Mouse (Mus musculus) ovary, adult 18-20 months (tissue): ENCODE data around the gene Gm9999.
"Not testable (repeated sequence)": the region's sequence is repeated elsewhere in the genome, so short reads cannot be mapped to it uniquely, and the experiment has no call there.

Experiments
- DNase-seq: peaks from one replicate; pipeline ENCODE4 v3.0.0; 2022; ENCODE audit warnings: low spot score, mixed read lengths

Gene Gm9999

GRCm38 (mm10) chr7:46999983-47000643 is 16.7 kb downstream of the Gm9999 start:
- no peak for DNase-seq

GRCm38 (mm10) chr7:47000644-47000983 is 17.2 kb downstream of the Gm9999 start:
- no peak for DNase-seq

GRCm38 (mm10) chr7:47001125-47001899 is 17.9 kb downstream of the Gm9999 start:
- no peak for DNase-seq

GRCm38 (mm10) chr7:47001900-47002275 is 18.5 kb downstream of the Gm9999 start:
- no peak for DNase-seq

GRCm38 (mm10) chr7:47003411-47004115 is 20.2 kb downstream of the Gm9999 start:
- DNase-seq = no peak

- DNase-seq = no peak
Observed at GRCm38 (mm10) chr7:47007109-47007780, 23.9 kb downstream of the Gm9999 start.

GRCm38 (mm10) chr7:47007818-47008167 is 24.4 kb downstream of the Gm9999 start:
- DNase-seq = no peak

- peak; percentile 96 for DNase-seq
Observed at GRCm38 (mm10) chr7:47008168-47008993, 25.0 kb downstream of the Gm9999 start, which contains the start of gene Spty2d1. Spty2d1 (minus strand) TSS chr7:47008411.

- no peak for DNase-seq
Observed at GRCm38 (mm10) chr7:47013131-47013767, 29.9 kb downstream of the Gm9999 start.

- no peak for DNase-seq
Observed at GRCm38 (mm10) chr7:47014564-47015389, 31.4 kb downstream of the Gm9999 start.

GRCm38 (mm10) chr7:47015390-47016065 is 32.1 kb downstream of the Gm9999 start:
- peak; percentile 86 for DNase-seq

GRCm38 (mm10) chr7:47016602-47017001 is 33.2 kb downstream of the Gm9999 start:
- no peak for DNase-seq

GRCm38 (mm10) chr7:47017146-47017545 is 33.8 kb downstream of the Gm9999 start:
- no peak for DNase-seq

GRCm38 (mm10) chr7:47019641-47020040 is 36.3 kb downstream of the Gm9999 start:
- peak; percentile 63 for DNase-seq

- DNase-seq = peak; percentile 25
Observed at GRCm38 (mm10) chr7:47020956-47021355, 37.6 kb downstream of the Gm9999 start.

GRCm38 (mm10) chr7:47022482-47022881 is 39.1 kb downstream of the Gm9999 start:
- no peak for DNase-seq

- DNase-seq = peak; percentile 59
Observed at GRCm38 (mm10) chr7:47023530-47023929, 40.1 kb downstream of the Gm9999 start.

GRCm38 (mm10) chr7:47024454-47024853 is 41.1 kb downstream of the Gm9999 start:
- no peak for DNase-seq

- DNase-seq = no peak
Observed at GRCm38 (mm10) chr7:47025429-47025828, 42.0 kb downstream of the Gm9999 start.

- DNase-seq = not testable (repeated sequence)
Observed at GRCm38 (mm10) chr7:47026899-47027298, 43.5 kb downstream of the Gm9999 start.
